Mouse (Mus musculus) frontal cortex, adult 2 months (tissue): ENCODE data around the gene Arpc5. TPM values are rescaled to one million over a fixed set of nuclear protein-coding genes. Genes with fewer than 3 reads are reported as not detected.
"Not testable (repeated sequence)": the region's sequence is repeated elsewhere in the genome, so short reads cannot be mapped to it uniquely, and the experiment has no call there.

Source experiments
- DNase-seq, 2 experiments: peaks; one replicate each; pipeline ENCODE4 v3.0.0; 2022; ENCODE audit warnings: low spot score in 1 of 2; ENCODE audit errors: extremely low spot score in 1 of 2
- polyA plus RNA-seq: library from polyadenylated mRNA; depleted of rRNA; stranded (reverse); fragments of >200 nt; gene quantifications from 2 replicates; pipeline ENCODE4 v1.2.3, GENCODE M21; 2012

The Arpc5 gene
- polyA plus RNA-seq, 1 experiment = 107 TPM

DNA sequence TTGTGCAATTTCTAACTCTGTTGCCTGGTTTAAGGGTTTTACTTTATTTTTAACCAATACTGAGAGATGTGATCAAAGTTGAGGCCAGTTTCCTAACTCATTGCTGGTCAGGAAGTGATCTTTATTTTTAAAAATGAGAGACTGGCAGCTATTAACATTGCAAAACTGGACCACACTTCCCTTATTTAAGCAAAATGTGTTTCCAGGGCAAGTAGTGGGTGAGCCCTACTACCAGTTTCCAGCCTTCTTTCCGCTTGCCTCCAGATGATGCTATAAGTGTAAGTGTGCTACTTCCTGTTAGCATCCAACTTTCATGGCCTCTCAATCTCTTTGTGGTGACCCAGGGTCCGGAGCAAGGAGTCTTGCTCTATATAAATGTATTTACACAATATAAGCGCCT is 8.3 kb downstream of the Arpc5 start:
- DNase-seq = not testable (repeated sequence)

DNA sequence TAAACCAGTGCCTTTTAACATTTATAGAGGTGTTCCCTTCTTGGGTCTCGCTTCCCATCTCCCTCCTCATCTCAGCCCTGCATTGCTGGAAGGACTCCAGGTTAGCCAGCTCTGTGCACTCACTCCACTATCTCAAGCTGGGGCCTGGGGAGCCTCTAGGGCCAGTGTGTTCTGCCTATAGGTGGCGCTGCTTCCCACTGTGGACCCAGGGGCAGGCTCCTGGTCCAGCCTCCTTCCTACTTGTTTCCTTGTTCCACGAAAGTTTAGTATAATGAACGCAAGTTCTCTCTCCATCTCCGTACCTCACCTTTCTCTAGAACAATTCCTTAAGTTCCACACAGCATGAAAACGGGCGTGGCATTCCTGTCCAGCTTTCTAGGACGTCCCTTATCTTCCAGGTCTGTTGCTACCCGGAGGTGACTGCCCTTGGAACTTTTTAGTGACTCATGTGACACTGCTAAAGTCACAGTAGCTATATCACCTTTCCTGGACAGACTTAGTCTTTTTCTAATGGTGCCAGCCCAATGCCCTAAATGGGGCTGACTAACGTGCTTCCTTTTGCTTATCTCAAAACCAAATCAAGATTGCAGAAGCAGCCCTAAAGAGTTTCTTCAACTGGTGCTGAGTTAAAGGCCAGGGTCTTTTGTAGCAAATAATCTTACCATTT is 12.9 kb downstream of the Arpc5 start:
- DNase-seq = peak in 1 of 2 experiments; percentile 84

DNA sequence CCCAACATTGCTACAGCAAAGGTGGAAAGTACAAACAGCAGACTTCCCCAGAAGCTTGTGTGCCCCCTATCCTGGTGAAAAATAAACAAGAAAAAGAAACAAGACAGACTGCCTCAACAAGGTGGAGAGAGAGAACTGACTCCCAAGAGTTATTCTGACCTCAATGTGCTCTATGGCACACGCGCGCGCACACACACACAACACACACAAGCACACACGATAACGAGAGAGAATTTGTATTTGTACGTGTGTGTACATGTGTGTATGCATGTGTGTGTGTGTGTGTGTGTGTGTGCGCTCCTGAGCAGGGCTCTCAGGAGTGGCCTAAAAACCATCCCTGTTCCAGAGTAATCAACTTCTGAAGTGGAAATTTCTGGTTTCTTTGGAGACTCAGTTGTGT is 18.3 kb downstream of the Arpc5 start:
- DNase-seq = no peak

DNA sequence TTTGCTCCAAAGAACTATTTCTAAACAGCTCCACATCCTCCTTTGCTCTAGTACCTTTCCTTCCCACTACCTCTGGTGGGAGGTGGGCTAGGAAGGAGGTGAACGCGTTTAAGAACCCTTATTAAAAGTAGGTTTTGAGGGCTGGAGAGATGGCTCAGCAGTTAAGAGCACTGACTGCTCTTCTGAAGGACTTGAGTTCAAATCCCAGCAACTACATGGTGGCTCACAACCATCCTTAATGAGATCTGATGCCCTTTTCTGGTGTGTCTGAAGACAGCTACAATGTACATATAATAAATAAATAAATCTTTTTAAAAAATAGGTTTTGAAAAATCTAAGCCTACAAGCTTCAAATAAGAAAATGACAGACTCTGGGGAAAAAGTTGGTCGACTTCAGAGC is 19.1 kb downstream of the Arpc5 start:
- not testable (repeated sequence) for DNase-seq

DNA sequence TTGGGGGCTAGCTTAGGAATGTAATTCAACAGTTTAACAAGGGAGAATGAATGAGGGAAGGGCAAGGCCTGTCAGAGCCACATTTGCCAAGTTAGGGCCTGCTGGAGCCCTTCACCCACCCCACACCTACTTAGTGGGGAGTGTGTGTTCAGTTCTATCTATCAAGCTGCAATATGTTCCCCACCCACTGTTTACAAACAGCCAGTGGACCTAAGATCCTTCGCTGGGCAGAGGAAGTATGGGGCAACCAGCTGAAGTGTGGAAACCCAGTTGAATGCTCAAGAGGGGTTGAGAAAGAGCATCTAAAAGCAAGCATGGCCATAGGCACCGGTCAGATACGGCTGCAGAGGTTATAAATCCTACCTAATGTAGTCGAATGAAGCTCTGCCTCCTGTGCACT is 20.6 kb downstream of the Arpc5 start:
- no peak for DNase-seq

GRCm38 (mm10) chr1:152788121-152788660 is 21.8 kb downstream of the Arpc5 start:
- no peak for DNase-seq

- peak in 1 of 2 experiments; percentile 47 for DNase-seq
Measured at GRCm38 (mm10) chr1:152790254-152790653, 23.9 kb downstream of the Arpc5 start.

GRCm38 (mm10) chr1:152790821-152791220 is 24.5 kb downstream of the Arpc5 start:
- DNase-seq = no peak

GRCm38 (mm10) chr1:152791269-152791668 is 24.9 kb downstream of the Arpc5 start:
- DNase-seq = no peak

GRCm38 (mm10) chr1:152792736-152793494 is 26.6 kb downstream of the Arpc5 start:
- peak; percentile 28 to 42 for DNase-seq

DNA sequence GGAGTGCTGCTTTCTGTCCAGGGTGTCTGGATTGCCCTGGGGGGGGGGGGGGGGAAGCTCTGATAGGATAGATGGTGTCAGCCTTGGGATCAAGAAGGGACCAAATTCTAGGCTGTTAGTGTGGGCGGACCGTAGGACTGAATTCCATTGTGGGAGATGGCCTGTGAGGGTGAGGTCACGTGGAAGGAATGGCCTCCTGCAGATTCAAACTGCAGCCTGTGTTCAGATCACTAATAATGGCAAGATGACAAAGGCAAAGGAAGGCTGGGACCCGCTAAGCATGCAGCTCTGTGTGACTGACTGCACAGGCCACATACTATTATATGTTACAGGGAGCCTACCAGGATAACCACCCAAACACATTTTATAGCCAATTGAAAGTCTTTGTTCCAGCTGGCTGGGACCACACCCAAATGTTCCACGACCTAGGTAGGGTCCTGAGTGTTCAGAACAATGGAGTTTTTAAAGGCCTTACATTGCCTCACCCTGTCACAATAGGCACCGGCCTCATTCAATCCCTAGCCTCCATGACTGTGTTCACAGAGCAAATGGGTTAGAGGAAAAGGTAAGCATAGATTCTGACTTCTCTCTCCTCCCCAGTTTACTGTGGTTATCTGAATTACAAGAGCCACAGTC is 27.3 kb downstream of the Arpc5 start:
- DNase-seq = no peak

DNA sequence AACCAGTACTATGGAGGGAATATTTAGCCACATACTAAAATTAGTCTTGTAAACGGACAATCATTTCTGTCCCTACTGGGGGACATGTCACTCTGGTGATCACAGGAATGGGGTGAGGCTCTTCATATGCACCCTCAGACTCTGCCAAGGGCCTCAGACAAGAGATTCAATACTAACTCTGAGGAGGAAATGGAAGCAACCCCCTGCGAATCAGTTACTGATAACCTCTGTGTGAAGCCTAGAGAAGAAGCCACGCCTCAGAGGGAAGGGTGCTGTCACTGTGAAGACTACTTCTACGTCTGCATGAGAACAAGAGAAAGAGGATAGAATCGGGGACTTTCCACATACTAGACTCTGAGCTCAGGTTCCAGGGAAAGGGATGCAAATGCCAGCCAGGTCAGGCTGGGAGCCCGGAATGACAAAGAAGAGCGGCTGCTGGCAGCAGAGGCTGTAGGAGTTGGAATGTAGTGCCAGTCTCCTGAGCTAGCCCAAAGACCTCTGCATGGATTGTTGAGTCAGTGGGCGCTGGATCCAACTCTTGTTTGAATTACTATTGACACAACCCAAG is 29.4 kb downstream of the Arpc5 start:
- DNase-seq = no peak

GRCm38 (mm10) chr1:152796683-152797263 is 30.4 kb downstream of the Arpc5 start:
- DNase-seq = no peak

GRCm38 (mm10) chr1:152798125-152798524 is 31.8 kb downstream of the Arpc5 start:
- DNase-seq = no peak

GRCm38 (mm10) chr1:152799897-152800296 is 33.6 kb downstream of the Arpc5 start, which contains the start of gene Ncf2:
Ncf2 (plus strand) TSS chr1:152800194.
- no peak for DNase-seq

DNA sequence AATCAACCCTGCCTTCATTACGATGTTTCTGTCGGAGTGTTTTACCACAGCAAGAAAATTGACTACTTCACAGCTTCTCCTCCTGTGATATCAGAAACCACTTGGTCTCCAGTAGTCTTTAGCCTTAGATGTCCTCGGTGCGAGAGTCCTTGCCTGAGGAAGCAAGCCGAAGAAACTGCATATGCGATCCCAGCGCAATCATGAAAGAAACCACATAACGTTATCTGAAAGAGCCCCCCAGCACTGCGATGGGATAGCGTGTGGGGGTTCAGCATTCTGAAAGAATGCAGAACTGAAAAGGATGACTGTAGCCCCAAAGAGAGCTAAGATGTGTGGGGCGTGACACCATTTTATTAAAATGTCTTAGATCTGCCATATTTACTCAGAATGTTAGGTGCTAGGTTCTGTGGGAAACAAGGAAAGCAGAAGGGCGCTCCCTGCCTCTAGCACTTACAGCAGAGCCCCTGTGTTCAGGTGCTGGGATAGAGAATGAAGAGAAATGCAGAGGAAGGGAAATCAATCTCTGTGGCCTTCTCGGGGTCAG is 34.4 kb downstream of the Arpc5 start:
- DNase-seq = no peak

DNA sequence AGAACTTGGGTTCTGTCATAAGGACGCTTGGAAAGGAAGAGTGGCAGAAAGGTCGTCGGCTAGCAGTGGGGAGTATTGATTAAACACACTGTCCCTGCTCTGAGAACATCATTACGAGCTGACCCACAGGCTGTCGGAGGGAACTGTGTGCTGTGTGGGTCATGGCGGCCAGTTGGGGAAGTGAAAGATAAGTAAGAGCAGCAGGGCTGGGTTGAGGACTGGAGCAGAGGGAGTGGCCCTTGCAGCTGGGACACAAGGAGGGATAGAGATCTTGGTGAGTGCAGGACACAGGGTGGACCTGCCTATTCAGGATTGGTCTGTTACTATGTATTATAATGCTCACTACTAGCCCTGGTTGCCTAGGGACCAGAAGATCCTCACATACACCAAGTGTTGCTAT is 38.6 kb downstream of the Arpc5 start:
- DNase-seq = no peak

GRCm38 (mm10) chr1:152807619-152808391 is 41.5 kb downstream of the Arpc5 start:
- no peak for DNase-seq

DNA sequence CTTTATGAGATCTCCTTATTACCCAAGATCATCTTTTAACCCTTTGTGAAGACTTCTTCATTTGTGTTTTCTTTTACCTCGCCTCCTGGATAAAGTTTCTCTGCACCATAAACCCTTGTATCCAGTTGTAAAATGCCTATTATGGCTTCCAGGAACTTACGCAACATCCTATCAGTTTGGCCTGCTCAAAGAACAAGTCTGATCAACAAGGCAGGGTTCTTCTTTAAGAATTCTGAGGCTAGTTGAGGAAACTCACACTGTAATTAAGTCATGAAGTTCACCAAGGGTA is 42.0 kb downstream of the Arpc5 start:
- DNase-seq = no peak
